Mouse (Mus musculus): ENCODE data around the gene Slc32a1.
A peak's percentile ranks its signal among the peaks of the same experiment; 100 is the strongest.

The Slc32a1 gene

GRCm38 (mm10) chr2:158612671-158613250 lies 2.2 kb downstream of the Slc32a1 start:
- no peak for DNase-seq

GRCm38 (mm10) chr2:158613541-158614417 lies 3.2 kb downstream of the Slc32a1 start:
- peak; percentile 39 for DNase-seq

- no peak for DNase-seq
Observed at GRCm38 (mm10) chr2:158614418-158614955, 3.9 kb downstream of the Slc32a1 start.

GRCm38 (mm10) chr2:158615161-158615680 lies 4.7 kb downstream of the Slc32a1 start:
- no peak for DNase-seq

GRCm38 (mm10) chr2:158615702-158616101 lies 5.1 kb downstream of the Slc32a1 start:
- DNase-seq: no peak

GRCm38 (mm10) chr2:158616296-158616695 lies 5.7 kb downstream of the Slc32a1 start:
- DNase-seq: no peak

GRCm38 (mm10) chr2:158616790-158617189 lies 6.2 kb downstream of the Slc32a1 start:
- DNase-seq: no peak

GRCm38 (mm10) chr2:158624718-158625222 lies 14.2 kb downstream of the Slc32a1 start, which contains the start of gene Actr5:
Gene Actr5, plus strand, starts transcription at chr2:158624888.
- peak; percentile 95 for DNase-seq

- DNase-seq: no peak
Observed at GRCm38 (mm10) chr2:158625231-158625630, 14.7 kb downstream of the Slc32a1 start.

GRCm38 (mm10) chr2:158625697-158626096 lies 15.1 kb downstream of the Slc32a1 start:
- no peak for DNase-seq

- no peak for DNase-seq
Observed at GRCm38 (mm10) chr2:158628858-158629257, 18.3 kb downstream of the Slc32a1 start.

GRCm38 (mm10) chr2:158629414-158629813 lies 18.8 kb downstream of the Slc32a1 start:
- no peak for DNase-seq

- no peak for DNase-seq
Observed at GRCm38 (mm10) chr2:158631873-158632272, 21.3 kb downstream of the Slc32a1 start.

GRCm38 (mm10) chr2:158641869-158642268 lies 31.3 kb downstream of the Slc32a1 start:
- DNase-seq: no peak

GRCm38 (mm10) chr2:158642587-158642986 lies 32.0 kb downstream of the Slc32a1 start:
- no peak for DNase-seq

GRCm38 (mm10) chr2:158643791-158644190 lies 33.2 kb downstream of the Slc32a1 start:
- DNase-seq: no peak

GRCm38 (mm10) chr2:158651159-158651908 lies 40.8 kb downstream of the Slc32a1 start:
- DNase-seq: no peak

GRCm38 (mm10) chr2:158652985-158653384 lies 42.4 kb downstream of the Slc32a1 start:
- peak; percentile 64 for DNase-seq

GRCm38 (mm10) chr2:158654717-158655116 lies 44.1 kb downstream of the Slc32a1 start:
- DNase-seq: no peak

- DNase-seq: no peak
Observed at GRCm38 (mm10) chr2:158655806-158656205, 45.2 kb downstream of the Slc32a1 start.

- no peak for DNase-seq
Observed at GRCm38 (mm10) chr2:158658822-158659221, 48.3 kb downstream of the Slc32a1 start.

- DNase-seq: no peak
Observed at GRCm38 (mm10) chr2:158659346-158659745, 48.8 kb downstream of the Slc32a1 start.

GRCm38 (mm10) chr2:158665098-158665497 lies 54.5 kb downstream of the Slc32a1 start, which contains the start of gene Ppp1r16b:
Gene Ppp1r16b, plus strand, starts transcription at chr2:158665398.
- DNase-seq: no peak

All from layer of hippocampus, adult 9-11 months (tissue).